Mouse (Mus musculus): ENCODE results near the gene Ccdc154.

The Ccdc154 gene

DNA sequence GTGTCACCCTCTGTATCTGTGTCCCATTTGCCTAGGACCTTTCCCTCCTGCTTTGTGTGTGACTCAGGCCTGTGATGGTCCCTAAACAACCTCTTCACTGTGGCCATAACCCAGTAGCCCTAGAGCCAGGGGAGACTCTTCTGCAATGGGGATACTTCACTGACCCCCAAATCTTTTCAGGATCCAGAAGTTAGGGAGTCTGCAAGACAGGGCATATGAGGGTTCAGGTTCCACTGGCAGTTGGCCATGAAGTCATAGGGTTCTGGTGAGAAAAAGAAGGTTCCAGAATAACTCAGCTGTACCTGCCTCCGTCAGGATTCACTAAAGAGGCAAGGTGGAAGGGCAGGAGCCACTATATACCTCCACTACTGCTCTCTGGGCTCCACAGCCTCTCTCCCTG is at the start of gene Ccdc154:
Ccdc154 (plus strand) TSS at position 301 of the 400 bp plus-strand sequence.
- CTCF ChIA-PET = no interaction called here

DNA sequence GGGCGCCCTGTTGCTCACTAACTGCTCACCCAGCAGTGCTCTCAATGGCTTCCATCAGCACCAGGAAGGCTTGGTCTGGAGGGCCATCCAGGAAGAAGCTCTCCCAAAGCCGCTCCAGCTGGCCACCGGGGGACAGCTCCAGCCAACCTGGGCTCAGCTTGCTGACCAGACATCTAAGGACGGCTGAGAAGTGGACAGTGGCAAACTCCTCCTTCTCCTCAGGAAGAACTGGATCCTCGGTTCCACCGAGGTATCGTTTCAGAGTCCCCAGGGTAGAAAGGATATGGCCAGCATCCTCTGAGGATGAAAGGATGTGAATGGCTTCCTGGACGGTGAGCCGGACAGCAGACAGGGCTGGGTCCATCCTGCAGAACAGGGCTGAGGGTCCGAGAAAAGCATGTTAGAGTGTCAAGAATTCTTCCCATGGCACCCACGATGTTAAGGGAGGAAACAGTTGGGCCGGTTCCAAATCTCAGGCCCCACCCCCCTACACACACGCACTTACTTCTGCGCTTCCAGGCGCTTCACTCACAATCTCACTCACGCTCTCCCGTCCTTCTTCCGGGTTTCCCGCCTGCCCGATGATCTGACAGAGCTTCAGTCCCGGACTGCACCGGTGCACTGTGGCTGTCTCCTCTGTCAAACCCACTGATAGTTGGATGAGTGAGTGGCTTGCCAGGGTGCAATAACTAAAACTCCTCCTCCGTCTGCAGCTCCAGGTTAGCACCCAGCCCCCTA is 47.2 kb upstream of the Ccdc154 start:
- CTCF ChIA-PET = interaction anchor here (0.6 to 0.8 kb wide), 2 partner anchors 16 to 67 kb away, joined by 4 to 5 read pairs; no protein-coding TSS in a partner anchor

DNA sequence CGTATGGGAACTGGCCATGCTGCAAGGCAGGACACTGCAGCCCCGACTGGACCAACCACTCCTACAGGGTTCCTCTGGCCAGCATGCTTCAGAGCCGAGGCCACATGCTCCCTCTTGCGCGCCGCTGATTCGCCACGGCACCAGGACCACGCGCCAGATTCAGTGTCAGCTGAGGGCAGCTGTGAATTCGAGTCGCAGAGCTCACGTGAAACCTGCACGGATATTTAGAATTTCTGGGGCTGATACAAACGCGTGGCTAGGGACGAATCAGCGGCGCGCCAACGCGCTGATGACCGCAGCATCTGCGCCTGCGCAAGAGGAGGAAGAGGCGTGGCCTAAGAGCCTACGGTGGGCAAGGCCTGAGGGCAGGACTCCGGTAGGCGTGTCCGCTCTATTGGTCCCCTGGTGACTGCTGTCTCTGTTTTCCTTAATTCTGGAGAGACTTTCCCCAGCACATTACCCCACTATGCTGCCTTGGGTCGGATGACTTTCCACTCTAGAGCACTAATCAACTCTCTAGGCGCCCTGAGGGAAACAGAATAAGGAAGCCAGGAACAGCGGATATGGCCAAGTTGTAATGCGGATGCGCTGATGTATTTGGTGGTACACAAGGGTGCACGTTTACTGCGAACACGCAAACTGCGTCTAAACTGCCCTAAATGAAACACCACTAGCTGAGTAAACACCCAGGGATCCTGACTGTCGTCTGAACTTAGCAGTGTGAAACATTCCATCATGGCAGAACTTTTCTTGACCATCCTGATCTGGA is 46.4 kb upstream of the Ccdc154 start, which contains the start of gene Telo2:
Telo2 (minus strand) TSS at position 304 of the 769 bp plus-strand sequence.
- CTCF ChIA-PET = interaction anchor here (0.6 to 1.1 kb wide), 3 partner anchors 17 to 127 kb away, joined by 4 to 10 read pairs (median 5); no protein-coding TSS in a partner anchor

DNA sequence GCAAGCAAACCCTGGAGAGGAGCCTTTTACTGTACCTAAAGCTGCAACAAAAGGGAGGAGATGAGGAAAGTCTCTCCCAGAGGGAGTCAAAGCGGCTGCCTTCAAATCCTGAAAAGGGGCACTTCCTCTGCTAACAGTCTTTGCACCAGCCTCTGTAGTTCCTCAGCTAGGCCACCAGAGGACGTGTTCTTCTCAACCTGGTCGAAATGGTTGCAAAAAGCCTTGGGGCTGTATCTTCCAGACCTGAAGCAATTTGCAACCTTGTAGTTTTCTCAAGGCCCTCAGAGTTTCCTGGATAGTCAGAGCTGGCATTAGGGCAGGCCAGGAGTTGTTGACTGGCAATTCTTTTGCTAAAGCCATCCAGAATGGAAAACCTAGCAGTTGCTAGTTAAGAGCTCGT is 45.0 kb upstream of the Ccdc154 start:
- CTCF ChIA-PET = no interaction called here

DNA sequence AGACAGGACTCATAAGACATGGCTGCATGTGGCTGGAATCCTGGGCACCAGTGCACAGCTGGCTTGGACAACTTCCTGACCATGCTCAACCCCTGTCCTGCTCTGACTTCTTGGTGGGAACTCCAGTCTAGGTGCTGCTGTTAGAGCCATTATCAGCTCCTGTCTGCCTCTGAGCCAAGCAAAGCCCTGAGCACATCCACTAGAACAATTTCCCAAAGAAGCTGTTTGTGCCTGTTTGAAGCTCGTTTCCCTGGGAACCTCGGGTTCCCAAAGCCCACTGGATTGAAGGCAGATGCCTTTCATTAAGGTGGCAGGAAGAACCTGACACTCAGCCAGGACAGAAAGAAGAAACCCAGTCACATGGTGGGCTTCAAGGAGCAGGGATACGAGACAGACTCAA is 41.9 kb upstream of the Ccdc154 start, which contains the start of gene Ptx4:
Ptx4 (plus strand) TSS at position 355 of the 400 bp plus-strand sequence.
- CTCF ChIA-PET = interaction anchor here (0.6 to 0.7 kb wide), 2 partner anchors 25 to 329 kb away, joined by 3 read pairs; no protein-coding TSS in a partner anchor

DNA sequence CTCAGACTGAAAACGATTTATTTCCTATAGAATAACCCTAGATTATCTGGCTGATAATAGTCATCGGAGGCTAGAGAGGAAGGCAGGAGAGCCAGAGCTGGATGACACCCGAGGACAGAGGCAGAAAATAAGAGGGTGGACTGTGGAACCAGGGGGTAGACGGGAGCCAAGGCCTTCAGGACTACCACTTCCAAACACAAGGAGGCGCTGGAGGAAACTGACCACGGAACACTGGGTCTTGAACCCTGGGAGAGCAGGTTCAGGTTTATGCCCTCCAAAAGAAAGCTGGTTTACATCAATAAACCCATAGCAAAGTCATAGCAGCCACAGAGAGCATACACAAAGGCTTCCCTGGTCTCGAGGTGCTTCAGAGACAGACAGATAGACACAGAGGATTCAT is 38.3 kb upstream of the Ccdc154 start:
- CTCF ChIA-PET = no interaction called here

DNA sequence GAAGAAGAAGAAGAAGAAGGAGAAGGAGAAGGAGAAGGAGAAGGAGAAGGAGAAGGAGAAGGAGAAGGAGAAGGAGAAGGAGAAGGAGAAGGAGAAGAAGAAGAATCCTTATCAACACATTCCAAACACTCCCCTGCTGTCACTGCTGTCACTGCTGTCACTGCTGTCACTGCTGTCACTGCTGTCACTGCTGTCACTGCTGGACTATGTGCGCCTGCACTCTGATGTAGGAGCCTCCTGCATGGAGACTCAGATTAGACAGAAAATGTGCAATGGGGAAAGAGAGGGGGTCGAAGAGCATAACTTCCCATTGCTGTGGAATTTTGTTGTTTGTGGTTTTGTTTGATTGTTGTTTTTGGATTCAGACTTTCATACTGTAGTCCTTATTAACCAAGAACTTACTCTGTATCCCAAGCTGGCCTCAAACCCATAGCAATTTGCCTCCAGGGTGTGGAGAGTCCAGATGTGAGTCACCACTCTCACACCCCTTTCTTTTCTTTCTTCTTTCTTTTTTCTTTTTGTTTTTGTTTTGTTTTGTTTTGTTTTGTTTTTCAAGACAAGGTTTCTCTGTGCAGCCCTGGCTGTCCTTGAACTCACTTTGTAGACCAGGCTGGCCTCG is 36.7 kb upstream of the Ccdc154 start:
- CTCF ChIA-PET = interaction anchor here (0.6 kb wide), 1 partner anchor 115 kb away, joined by 3 read pairs; the partner anchor contains the start of genes Gnptg and Tsr3

DNA sequence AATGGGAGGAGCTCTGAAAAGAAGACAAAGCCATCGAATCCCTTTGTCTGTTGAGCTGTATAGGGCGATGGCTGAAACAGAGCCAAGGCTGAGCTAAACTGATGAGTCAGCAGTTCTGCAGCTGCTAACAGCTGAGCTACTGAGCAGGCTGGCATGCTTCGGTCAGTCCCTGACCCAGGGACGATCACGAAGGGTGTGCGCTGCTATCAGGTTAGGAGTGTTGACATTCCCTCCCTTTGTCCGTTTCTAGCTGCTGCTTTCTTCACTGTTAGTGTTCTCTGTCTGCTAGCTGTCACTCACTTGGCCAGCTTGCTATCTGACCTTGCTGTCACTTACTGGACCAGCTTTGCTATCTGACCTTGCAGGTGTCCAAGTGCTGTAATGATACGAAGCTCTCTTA is 35.2 kb upstream of the Ccdc154 start:
- CTCF ChIA-PET = no interaction called here

DNA sequence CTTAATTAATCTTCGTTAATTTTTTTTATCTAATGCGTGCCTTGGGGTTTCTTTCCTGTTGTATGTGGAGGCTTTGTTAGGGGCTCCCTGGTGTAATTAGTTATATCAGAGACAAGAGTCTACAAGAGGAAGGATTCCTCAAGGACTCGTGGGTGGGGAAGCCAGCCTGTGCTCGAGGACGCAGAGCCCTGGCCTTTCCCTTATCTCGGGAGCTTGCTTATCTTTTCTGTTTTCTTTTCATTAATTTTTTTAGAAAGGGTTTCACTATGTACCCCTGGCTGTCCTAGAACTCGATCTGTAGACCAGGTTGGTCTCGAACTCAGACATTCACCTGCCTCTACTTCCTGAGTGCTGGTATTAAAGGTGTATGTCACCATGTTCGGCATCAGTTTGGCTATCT is 34.6 kb upstream of the Ccdc154 start:
- CTCF ChIA-PET = no interaction called here

DNA sequence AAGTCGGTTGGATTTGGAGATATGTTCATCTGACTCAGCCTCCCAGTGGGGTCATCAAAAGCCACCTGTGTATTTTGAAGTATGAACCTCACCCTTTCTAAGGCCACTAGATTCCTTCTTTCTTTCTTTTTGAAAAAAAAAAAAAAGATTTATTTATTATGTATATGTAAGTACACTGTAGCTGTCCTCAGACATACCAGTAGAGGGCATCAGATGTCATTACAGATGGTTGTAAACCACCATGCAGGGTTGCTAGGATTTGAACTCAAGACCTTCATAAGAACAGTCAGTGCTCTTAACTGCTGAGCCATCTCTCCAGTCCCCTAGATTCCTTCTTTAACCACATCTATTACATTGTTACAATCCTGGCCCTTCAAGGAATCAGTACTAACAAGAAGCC is 32.2 kb upstream of the Ccdc154 start:
- CTCF ChIA-PET = interaction anchor here (0.6 kb wide), 1 partner anchor 152 kb away, joined by 5 read pairs; no protein-coding TSS in a partner anchor

DNA sequence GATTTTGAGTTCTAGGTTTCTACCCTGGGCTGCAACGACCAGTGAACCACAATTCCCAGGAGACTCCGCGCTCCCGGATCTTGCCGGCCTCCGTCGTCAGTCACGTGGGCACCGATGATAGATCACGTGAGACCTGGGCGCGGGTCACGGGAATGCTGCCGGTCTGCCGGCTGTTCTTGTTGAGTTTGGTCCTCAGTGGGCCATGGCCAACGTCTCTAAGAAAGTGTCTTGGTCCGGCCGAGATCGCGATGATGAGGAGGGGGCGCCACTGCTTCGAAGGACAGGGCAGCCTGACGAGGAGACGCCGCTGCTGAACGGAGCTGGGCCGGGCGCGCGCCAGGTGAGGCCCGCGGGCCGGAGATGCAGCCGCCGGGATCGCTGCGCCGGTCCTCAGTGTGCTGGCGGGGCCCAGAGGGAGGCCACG is 29.0 kb upstream of the Ccdc154 start, which contains the start of gene Clcn7:
Clcn7 (plus strand) TSS at position 117 of the 424 bp plus-strand sequence.
- CTCF ChIA-PET = interaction anchor here (0.6 kb wide), 1 partner anchor 199 kb away, joined by 5 read pairs; no protein-coding TSS in a partner anchor

DNA sequence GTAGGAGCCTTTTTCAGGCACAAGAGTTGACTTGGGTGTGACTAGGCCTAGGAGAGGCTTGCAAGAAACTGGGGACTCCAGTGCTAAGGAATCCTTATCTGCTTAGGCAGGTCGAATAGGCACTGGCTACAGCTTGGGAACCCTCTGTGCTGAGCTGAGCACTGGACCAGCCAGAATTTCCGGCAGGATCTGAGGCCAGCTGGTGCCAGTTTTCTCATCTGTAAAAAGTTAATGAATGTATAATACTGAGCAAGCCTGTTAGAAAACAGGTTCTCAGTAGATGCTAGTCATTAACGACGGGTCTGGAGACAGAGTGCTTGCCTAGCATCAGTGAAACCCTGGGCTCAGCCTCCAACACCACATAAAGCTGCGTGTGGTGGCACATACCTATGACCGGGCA is 26.6 kb upstream of the Ccdc154 start:
- CTCF ChIA-PET = no interaction called here

DNA sequence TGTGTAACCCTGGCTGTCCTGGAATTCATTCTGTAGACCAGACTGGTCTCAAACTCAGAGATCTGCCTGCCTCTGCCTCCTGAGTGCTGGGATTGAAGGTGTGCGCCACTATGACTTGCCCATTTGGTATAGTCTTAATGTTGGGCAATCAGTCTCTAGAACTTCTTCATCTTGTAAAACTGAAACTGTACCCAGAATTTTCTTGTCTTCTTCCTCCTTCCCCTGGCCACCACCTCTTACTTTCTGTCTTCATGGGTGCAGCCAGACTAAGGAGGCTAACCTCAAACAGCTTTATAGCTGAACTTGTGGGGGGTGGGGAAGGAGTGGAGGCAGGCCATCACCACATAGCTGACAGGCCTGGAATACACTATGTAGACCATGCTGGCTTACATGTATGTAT is 23.5 kb upstream of the Ccdc154 start:
- CTCF ChIA-PET = no interaction called here

DNA sequence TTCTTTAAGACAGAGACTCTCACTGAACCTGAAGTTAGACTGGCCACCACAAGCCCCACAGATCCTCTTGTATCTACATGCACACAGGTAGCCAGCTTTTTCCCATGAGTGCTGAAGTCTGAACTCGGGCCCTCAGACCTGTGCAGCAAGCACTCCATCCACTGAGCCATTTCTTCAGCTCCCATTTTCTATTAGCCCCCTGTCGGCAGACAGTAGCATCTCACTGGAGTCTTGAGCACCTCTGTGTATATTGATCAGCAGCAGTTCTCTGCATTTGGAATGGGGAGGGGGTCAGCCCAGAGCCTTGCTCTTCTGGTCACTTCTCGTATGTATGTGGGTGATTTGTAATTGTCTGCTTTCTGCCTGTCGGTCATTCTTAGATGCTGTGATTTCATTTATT is 22.3 kb upstream of the Ccdc154 start:
- CTCF ChIA-PET = no interaction called here

DNA sequence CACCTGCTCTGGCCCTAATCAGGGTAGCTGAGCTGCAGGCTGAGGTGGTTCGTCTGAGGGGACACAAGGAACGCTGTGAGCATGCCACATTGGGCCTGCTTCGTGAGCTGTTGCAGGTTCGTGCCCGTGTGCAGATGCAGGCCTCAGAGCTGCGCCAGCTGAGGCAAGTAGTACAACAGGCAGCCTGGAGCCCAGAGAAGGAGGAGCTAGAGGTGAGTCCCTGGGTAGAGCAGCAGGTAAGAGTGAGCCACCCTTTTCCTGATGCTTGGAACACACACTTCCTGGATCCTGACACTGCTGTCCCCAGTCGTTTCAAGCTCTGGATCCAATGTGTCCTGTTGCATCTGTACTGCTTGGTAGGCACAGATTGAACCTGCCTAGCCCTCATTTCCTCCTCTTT is 1.1 kb downstream of the Ccdc154 start:
- CTCF ChIA-PET = no interaction called here

DNA sequence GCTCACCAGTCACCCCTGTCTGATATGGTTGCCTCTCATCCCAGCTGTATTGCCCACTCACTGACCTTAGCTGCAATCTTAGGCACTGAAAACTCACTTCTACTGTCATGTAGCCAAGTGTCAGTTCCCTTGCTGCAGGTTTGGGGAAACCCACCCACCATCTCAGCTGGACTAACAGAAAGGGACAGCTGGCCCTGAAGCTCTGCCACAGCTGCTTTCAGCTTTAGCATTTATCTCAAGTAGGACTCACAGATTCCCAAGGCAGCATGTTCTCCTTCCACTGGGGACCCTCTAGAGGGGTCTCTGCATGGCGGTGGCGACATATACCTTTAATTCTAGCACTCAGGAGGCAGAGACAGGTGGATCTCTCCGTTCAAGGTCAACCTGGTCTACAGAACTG is 2.5 kb downstream of the Ccdc154 start:
- CTCF ChIA-PET = no interaction called here

DNA sequence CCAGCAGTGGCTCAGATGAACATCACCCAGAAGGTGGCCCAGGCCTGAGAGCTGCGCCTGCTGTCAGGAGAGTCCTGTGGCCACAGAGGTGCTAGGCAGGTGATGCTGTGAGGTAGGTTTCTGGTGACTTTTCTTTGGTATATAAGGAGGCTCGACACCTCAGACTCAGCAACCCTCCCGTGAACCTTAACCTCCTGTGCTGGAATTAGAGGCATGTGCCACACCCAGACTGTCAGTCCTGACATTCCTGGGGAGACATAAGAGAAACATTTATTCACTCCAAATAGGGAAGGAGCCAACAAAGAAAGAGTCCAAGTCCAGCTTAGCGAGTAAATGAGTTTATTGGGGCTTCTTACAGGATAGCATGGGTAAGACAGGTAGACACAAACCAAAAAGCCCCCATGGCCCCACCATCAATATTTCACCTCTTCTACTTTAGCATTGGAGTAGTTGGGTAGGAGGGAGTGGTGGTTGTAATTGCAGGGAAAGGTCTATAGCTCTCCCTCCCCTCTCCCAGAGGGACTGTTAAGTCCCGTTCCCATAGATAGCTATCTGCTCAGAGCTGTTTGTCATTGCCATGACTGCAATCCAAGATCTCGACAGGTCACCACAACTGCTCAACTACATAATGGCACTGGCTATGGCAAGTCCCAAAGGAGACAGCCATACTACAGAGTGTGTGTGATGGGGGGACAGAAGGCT is 3.9 kb downstream of the Ccdc154 start:
- CTCF ChIA-PET = no interaction called here

DNA sequence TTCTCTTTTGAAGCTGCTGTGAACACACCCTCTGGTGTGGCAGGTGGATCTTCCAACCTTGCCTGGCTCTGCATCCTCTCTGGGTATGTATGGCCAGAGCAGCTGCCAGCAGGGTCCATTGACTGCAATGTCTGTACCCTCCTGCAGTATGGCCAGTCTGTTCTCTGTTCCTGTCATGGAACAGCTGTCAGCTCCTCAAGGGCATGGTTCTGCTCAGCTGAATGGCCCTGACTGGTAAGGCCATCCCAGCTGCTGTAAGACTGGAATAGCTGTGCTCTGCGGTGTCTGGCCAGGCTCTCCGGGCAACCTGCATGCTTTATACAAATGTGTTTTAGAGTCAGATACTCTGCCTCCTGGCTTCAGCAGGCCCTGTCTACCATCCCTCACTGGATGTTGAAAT is 7.4 kb downstream of the Ccdc154 start:
- CTCF ChIA-PET = no interaction called here

DNA sequence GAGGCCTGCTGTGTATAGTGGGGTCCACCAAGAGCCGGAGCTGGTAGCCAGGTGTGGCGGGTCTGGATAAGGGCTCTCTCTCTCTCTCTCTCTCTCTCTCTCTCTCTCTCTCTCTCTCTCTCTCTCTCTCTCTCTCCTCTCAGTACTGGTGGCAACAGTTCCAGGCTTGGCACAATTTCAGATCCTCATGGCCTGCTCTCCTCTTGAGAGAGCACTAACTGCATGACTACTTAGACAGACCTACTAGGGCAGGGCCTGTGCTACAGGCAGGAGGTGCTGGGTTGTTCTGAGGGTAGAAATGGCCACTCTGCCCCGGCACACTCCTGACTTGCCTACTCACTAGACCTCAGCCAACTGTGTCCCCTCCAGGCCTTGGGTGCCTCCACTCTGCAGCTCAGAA is 10.3 kb downstream of the Ccdc154 start:
- CTCF ChIA-PET = no interaction called here

DNA sequence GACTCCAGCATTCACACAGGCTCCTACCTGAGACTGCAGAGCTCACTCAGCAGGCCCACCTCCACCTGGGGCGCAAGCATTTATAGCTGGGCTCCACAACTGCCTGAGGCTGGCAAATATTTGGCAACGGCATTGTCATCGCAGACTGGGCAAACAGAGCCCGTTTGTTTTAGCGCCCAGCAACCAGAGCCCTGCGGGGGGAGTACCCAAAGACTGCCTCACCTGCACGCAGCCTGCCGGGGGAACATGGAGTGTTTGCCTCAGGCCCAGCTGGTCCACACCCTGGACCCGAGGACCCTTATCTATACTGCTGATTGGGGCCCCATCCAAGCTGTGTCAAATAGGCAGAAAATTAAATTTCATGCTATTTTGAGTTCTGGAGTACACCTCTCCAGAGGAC is 13.2 kb downstream of the Ccdc154 start, which contains the start of gene Gm38655:
Gm38655 (minus strand) TSS at position 61 of the 400 bp plus-strand sequence.
- CTCF ChIA-PET = no interaction called here

DNA sequence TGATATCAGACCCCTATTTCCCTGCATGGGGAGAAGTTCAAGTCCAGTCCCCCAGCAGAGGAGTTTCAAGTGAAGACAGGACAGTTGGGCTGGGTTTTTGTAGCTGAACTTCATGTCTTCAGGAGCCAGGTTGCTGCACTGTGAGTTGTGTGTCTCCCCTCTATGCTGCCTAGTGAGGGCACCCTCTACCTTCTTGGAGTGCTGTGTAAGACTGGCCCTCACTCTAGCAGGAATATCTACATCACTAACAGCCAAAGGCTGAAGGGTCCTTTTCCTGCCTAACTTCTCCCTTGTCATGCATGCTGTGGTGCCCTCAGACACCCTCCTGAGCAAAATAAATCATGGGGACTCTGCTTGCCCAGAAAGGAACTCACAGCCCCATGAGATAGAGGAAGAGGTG is 21.0 kb downstream of the Ccdc154 start:
- CTCF ChIA-PET = no interaction called here

All from spleen, embryonic (tissue).